Mouse (Mus musculus) thymus, adult 18-20 months (tissue): ENCODE data around the gene Hsf2bp.

Source experiments
- DNase-seq, 2 experiments: peaks; one replicate each; pipeline ENCODE4 v3.0.0; 2022; ENCODE audit warnings: mixed read lengths in 2 of 2

Hsf2bp gene

GRCm38 (mm10) chr17:31935841-31936240 lies 100.3 kb downstream of the Hsf2bp start:
- DNase-seq: no peak

- DNase-seq: no peak
These were observed 100.9 kb downstream of the Hsf2bp start for GRCm38 (mm10) chr17:31935091-31935830.

GRCm38 (mm10) chr17:31933956-31934355 lies 102.2 kb downstream of the Hsf2bp start:
- no peak for DNase-seq

GRCm38 (mm10) chr17:31931499-31931898 lies 104.7 kb downstream of the Hsf2bp start:
- no peak for DNase-seq

GRCm38 (mm10) chr17:31929844-31930715 lies 106.1 kb downstream of the Hsf2bp start:
- no peak for DNase-seq

- DNase-seq: no peak
These were observed 107.1 kb downstream of the Hsf2bp start for GRCm38 (mm10) chr17:31929032-31929431.

GRCm38 (mm10) chr17:31927895-31928626 lies 108.1 kb downstream of the Hsf2bp start:
- DNase-seq: no peak

- no peak for DNase-seq
These were observed 111.9 kb downstream of the Hsf2bp start for GRCm38 (mm10) chr17:31924229-31924628.

GRCm38 (mm10) chr17:31923310-31923970 lies 112.7 kb downstream of the Hsf2bp start:
- no peak for DNase-seq

GRCm38 (mm10) chr17:31920589-31921190 lies 115.5 kb downstream of the Hsf2bp start:
- DNase-seq: no peak

GRCm38 (mm10) chr17:31919599-31919998 lies 116.5 kb downstream of the Hsf2bp start:
- no peak for DNase-seq

GRCm38 (mm10) chr17:31918374-31918773 lies 117.8 kb downstream of the Hsf2bp start:
- no peak for DNase-seq

GRCm38 (mm10) chr17:31916461-31916775 lies 119.7 kb downstream of the Hsf2bp start:
- DNase-seq: no peak

- no peak for DNase-seq
These were observed 120.2 kb downstream of the Hsf2bp start for GRCm38 (mm10) chr17:31915756-31916460.

- DNase-seq: no peak
These were observed 121.8 kb downstream of the Hsf2bp start for GRCm38 (mm10) chr17:31914323-31914722.

- no peak for DNase-seq
These were observed 123.1 kb downstream of the Hsf2bp start for GRCm38 (mm10) chr17:31912881-31913662.

GRCm38 (mm10) chr17:31912387-31912786 lies 123.8 kb downstream of the Hsf2bp start:
- DNase-seq: no peak

GRCm38 (mm10) chr17:31908966-31909365 lies 127.2 kb downstream of the Hsf2bp start:
- DNase-seq: no peak

GRCm38 (mm10) chr17:31906441-31906840 lies 129.7 kb downstream of the Hsf2bp start:
- DNase-seq: no peak

GRCm38 (mm10) chr17:31905791-31906211 lies 130.3 kb downstream of the Hsf2bp start:
- no peak for DNase-seq
